Mouse (Mus musculus) activated CD4-positive, CD25-positive, alpha-beta regulatory T cell, adult 9 weeks (primary cell): ENCODE results near the gene Trdmt1. TPM values are rescaled to one million over a fixed set of nuclear protein-coding genes. Genes with fewer than 3 reads are reported as not detected.

Experiments used
- polyA plus RNA-seq: library from polyadenylated mRNA; unstranded; fragments of 100-300 nt; shearing (Covaris generic); gene quantifications from one replicate; pipeline ENCODE4 v1.2.1, GENCODE M21; 2017

Gene Trdmt1
- 10.3 TPM for polyA plus RNA-seq

GRCm38 (mm10) chr2:13544193-13544824, at the start of gene Trdmt1:
Gene Trdmt1 (minus strand): TSS chr2:13544668.

GRCm38 (mm10) chr2:13573408-13574065, 29.1 kb upstream of the Trdmt1 start, which contains the start of gene Vim:
Gene Vim (plus strand): TSS chr2:13573927.

GRCm38 (mm10) chr2:13491734-13492133, 52.7 kb downstream of the Trdmt1 start, which contains the start of gene Cubn:
Gene Cubn (minus strand): TSS chr2:13491813.

Other genes starting within 250 kb of the Trdmt1 start
- gene Cubn, start 52.9 kb downstream of the Trdmt1 start, polyA plus RNA-seq: 0.12 TPM
- gene Vim, start 29.3 kb upstream of the Trdmt1 start, polyA plus RNA-seq: 549 TPM
- gene St8sia6, start 249.4 kb upstream of the Trdmt1 start, polyA plus RNA-seq: 6.6 TPM